Mouse (Mus musculus): ENCODE measurements at regions not wholly inside any gene's neighbourhood (a gene's known extent, or its start where the extent isn't known, plus 50 kb on each side); places are given as distances from the start of the nearest gene placed in this dataset.

- no peak for ATAC-seq (ENCODE audit: insufficient number of reproducible peaks, low FRiP score, low TSS enrichment)
Measured at GRCm38 (mm10) chr6:127291937-127292336, 139.9 kb upstream of the Ccnd2 start.

GRCm38 (mm10) chr6:127293829-127294228 lies 141.8 kb upstream of the Ccnd2 start:
- no peak for ATAC-seq (ENCODE audit: insufficient number of reproducible peaks, low FRiP score, low TSS enrichment)

DNA sequence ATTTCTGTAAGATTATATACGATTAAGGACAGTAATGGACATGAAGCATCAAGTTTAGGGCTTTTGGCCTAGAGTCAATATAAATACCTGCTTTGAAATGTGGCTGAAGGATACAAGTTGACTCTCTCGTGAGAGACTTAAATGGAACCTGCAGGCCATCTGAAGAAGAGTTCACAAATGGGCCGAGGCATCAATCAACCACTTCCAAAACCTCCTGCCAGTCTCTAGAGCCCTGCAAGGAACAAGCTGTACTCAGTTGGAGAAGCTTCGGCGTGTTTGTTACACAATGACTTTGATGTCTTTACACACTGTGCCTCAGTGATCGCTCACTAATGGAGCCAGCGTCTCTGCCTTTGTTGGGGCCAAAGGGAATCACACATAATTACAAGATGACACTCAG lies 146.1 kb upstream of the Ccnd2 start:
- ATAC-seq (ENCODE audit: insufficient number of reproducible peaks, low FRiP score, low TSS enrichment) = no peak

- ATAC-seq (ENCODE audit: insufficient number of reproducible peaks, low FRiP score, low TSS enrichment) = no peak
Measured at GRCm38 (mm10) chr6:127311192-127312054, 135.2 kb upstream of the Parp11 start.

DNA sequence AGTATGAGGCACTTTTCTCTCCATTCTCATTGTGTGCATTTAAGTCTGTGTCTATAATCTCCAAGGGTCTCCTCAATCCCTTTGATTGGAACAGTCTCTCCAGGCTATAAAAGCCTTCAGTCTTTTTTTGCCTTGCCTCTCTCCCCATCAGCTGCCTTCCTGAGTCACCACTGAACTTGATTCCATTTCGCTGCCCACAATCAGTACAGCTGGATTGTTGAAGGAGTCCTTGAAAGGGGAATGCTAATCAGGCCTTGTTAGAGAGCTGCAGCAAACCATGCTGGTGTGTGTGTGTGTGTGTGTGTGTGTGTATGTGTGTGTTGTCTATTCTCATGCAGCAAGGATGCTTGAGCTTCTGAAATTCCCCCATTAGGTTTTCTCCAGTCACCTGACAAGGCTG lies 129.3 kb upstream of the Parp11 start:
- no peak for ATAC-seq (ENCODE audit: insufficient number of reproducible peaks, low FRiP score, low TSS enrichment)

DNA sequence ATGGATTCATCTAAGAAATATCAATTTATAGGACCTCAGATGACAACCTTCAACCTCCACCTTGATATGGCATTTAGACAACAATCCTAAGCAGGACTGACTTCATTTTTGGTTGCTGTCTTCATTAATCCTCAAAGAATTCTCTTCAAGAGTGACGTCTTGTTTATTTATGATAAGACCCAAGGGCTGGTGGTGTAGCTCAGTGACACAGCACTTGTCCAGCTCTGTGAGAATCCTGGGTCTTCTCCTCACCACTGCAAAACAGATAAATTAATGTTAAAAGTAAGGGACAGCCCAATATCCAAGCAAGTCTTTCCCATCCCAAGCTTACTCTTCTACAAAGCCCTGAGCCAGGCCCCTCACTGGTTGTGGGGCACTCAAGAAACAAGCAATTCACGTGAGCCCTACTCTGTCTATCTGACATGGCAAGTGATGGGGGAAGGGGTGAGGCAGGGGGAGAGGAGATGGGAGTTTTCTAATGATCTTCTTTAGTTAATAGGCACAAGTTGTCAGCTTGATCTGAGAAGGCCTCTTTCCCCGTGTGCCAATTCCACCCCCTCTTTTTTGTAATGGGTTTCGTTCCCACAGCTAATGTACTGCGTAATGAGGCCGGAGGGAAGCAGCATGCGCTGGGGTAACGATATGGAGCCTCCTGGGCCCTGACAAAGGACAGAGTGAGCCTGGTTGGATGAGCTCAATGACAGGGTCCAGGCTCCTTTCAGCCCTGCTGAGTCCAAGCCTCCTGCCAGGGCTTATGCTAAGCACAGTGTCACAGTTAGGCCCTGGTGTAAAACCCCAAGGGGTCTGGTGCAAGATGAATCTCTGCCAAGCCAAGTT lies 127.7 kb upstream of the Parp11 start:
- ATAC-seq (ENCODE audit: insufficient number of reproducible peaks, low FRiP score, low TSS enrichment) = no peak

- ATAC-seq (ENCODE audit: insufficient number of reproducible peaks, low FRiP score, low TSS enrichment) = no peak
Measured at GRCm38 (mm10) chr6:127320600-127320999, 126.0 kb upstream of the Parp11 start.

DNA sequence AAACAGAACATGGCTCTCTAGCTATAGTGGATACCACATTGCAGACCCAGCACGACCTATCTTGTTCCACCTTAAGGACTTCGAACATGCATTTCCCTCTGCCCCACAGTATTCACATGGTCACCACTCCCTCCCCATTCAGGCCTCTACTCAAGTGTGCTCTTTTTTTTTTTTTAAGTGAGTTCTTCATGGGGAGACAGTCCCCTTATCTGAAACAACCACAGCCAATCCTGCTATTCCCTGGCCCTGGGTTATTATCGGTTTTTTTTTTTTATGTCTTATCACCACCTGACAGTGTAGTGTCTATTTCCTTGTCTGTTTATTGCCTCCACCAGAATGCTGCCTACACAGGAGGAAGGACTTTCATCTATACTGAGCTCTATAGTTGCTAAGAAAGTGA lies 125.6 kb upstream of the Parp11 start:
- ATAC-seq (ENCODE audit: insufficient number of reproducible peaks, low FRiP score, low TSS enrichment) = no peak

- ATAC-seq (ENCODE audit: insufficient number of reproducible peaks, low FRiP score, low TSS enrichment) = no peak
Measured at GRCm38 (mm10) chr6:127322398-127322797, 124.2 kb upstream of the Parp11 start.

DNA sequence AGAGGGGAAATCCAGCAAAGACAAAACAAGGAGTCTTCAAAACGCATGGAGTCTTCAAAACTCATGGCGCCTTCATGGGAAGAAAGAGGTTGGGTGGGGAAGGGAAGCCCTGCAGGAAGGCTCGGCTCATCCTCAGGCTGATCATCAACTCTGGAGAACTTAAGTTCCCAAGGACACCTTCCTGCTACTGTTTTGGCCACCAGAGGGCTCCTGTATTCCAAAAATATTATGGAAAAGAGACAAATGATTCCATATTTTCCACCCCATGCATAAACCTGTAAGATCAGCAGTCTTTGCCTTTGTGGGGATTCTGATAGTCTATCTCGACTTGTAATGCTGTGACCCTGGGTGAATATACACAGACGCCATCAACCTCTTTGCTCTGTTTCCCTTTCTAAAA lies 121.7 kb upstream of the Parp11 start:
- 0 out of 2 replicates have a peak, but pooled peaks have one; percentile 17 for ATAC-seq (ENCODE audit: insufficient number of reproducible peaks, low FRiP score, low TSS enrichment)

DNA sequence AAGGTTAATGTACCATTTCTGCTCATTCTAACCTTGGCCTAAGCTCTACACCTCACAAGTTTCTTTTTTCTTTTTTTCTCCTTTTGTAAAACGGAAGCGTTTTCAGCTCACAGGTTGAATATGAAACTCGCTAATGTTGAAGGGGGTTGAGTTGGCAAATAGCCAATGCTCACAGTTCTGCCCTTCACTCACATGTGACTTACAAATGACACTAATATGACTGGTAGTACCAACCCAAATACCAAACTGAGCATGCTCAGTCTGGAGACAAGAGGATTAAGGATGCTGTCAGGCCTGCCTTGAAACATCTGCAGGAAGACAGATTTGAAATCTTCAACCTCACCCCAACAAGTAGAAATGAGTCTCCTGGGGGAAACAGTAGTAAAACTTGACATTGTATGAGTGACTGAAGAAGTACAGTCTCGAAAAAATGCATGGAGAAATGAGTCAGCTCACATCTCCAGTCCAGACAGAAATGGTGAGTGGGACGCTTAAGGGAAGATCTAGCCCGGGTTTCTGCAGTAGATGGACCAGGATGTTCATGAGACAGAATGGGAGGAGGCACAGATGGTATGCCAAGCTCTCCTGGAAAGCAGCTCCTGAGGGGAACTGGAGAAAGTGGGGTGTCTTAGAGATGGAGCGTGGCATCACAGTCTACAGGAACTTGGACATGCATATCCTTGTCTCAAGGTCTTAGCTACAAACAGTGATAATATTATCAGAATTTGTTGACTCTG lies 120.9 kb upstream of the Parp11 start:
- no peak for ATAC-seq (ENCODE audit: insufficient number of reproducible peaks, low FRiP score, low TSS enrichment)

DNA sequence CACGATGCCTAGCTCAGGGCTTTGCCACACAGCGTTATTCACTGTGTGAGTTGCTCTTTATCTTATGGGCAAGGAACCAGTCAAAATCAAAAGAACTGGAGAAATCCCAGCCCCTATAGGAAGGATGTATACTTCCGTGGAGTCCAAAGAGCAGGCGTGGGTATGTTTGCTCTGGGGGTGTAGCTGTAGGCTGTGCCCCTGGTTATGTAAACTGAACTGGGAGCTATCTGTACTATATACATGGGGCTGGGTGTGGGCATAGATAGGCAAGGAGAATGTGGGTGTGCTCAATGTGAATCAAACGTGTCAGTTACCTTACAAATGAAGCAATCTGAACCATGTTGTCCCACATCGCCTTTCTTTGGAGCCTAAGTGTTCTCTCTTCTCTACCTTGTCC lies 120.3 kb upstream of the Parp11 start:
- no peak for ATAC-seq (ENCODE audit: insufficient number of reproducible peaks, low FRiP score, low TSS enrichment)

GRCm38 (mm10) chr6:127329191-127330014 lies 117.2 kb upstream of the Parp11 start:
- no peak for ATAC-seq (ENCODE audit: insufficient number of reproducible peaks, low FRiP score, low TSS enrichment)

DNA sequence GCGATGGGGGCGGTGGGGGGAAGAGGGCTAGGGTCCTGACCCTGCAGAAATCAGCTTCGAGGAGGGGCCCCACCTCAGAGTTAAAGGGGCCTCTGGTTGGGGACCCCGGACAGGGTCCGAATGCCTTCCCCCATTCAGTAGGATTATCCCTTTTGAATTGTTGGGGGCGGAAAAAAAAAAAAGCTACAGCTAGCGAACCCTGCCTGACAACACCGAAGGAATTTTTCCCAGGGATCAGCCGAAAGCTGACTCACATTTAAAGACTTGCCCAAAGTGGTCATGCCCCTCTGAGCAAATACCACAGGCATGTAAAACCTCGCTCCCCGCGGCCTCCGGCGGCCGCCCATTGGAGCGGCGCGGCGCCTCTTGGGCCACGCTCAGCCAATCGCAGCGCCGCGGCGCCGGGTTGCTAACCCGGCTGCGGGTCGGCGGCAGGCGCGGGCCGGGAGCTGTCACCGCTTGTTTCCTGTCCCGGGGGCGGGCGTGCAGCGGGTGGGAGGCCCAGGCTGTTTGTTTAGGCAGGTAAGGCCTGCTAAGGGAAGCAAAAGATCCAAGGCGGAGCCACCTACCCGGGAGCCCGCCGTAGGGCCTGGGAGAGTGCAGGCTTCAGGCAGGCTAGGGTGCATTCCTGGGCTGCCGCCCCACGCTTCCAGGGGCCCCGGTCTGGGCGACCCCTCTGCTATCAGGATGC lies 116.5 kb upstream of the Parp11 start:
- peak; percentile 94 for ATAC-seq (ENCODE audit: insufficient number of reproducible peaks, low FRiP score, low TSS enrichment)

DNA sequence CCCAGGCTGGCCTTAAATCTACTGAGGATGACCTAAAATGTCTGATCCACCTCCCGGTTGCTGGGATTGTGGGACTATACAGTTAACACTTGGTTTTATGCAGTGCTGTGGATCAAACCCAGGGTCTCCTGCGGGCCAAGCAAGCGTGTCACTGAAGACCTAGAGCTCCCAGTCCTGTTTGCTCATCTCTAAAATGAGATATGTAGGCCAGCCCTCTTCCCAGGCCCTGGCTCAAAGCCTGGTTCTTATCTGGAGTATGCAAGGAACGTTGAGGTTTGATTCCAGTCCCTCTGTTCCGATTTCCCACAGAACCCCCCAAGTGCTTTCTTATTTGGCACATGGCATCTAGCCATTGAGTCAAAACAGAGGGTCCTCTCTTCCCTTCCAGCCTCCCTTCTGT lies 115.5 kb upstream of the Parp11 start:
- ATAC-seq (ENCODE audit: insufficient number of reproducible peaks, low FRiP score, low TSS enrichment) = no peak

- no peak for ATAC-seq (ENCODE audit: insufficient number of reproducible peaks, low FRiP score, low TSS enrichment)
Measured at GRCm38 (mm10) chr6:127334256-127334655, 112.4 kb upstream of the Parp11 start.

- no peak for ATAC-seq (ENCODE audit: insufficient number of reproducible peaks, low FRiP score, low TSS enrichment)
Measured at GRCm38 (mm10) chr6:127335462-127335886, 111.2 kb upstream of the Parp11 start.

- ATAC-seq (ENCODE audit: insufficient number of reproducible peaks, low FRiP score, low TSS enrichment) = no peak
Measured at GRCm38 (mm10) chr6:127335996-127336660, 110.5 kb upstream of the Parp11 start.

Measured in cerebellum, adult (tissue).